Mouse (Mus musculus): ENCODE data around the gene Tmc7.

DNA sequence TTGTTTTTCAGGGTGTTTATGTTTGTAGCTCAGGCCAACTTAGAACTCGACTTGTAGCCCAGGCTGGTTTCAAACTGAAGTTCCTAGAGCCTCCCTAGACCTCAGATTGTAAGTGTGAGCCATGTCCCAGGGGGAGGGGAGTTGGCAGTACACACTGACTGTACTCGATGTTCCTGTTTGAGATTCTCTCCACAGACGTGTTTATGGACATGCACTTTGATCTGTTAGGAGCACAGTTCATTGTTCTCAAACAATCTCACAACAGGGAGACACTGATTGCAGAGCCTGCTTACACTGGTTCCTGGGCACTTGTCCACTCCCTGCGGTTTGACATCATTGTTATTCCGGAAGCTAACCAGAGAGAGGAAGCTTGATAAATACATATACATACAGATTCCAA is 12.5 kb downstream of the Tmc7 start:
- TF ChIP-seq CTCF (IDR thresholded peaks at IDR 0.05; ENCODE audit: low read depth) (no peak), EP300 (IDR thresholded peaks at IDR 0.05; ENCODE audit: low read depth) (peak; percentile 61; the same call in 1 of the 2 replicates)
